Mouse (Mus musculus) forebrain, embryonic 16.5 days (tissue): ENCODE results near the gene Rln1. TPM values are rescaled to one million over a fixed set of nuclear protein-coding genes. Genes with fewer than 3 reads are reported as not detected.

ENCODE experiments used
- ATAC-seq: fragments of 200-750 bp; cut with Nextera tagmentation; 2 replicates; pipeline ENCODE4 v1.8.0; 2017; ENCODE audit warnings: mild to moderate bottlenecking, moderate library complexity
- H3K27ac ChIP-seq: fragments of 300-500 bp; sonication (generic); 2 replicates; pipeline ENCODE4 v1.5.1; 2014; ENCODE audit warnings: low read length, control low read depth
- H3K27me3 ChIP-seq: fragments of 300-500 bp; sonication (generic); replicated peaks from 2 replicates; pipeline ENCODE4 v1.6.1; 2014; ENCODE audit warnings: low read length; ENCODE audit not compliant: control insufficient read depth, insufficient read depth
- H3K36me3 ChIP-seq: fragments of 300-500 bp; sonication (generic); 2 replicates; pipeline ENCODE4 v1.6.1; 2014; ENCODE audit not compliant: control insufficient read depth, insufficient read depth
- H3K4me1 ChIP-seq: fragments of 300-500 bp; sonication (generic); replicated peaks from 2 replicates; pipeline ENCODE4 v1.6.1; 2014; ENCODE audit warnings: low read length; ENCODE audit not compliant: control insufficient read depth, insufficient read depth
- H3K4me2 ChIP-seq: fragments of 300-500 bp; sonication (generic); 2 replicates; pipeline ENCODE4 v1.6.1; 2014; ENCODE audit warnings: mild to moderate bottlenecking, low read length, control low read depth
- H3K4me3 ChIP-seq: fragments of 300-500 bp; sonication (generic); replicated peaks from 2 replicates; pipeline ENCODE4 v1.5.1; 2014; ENCODE audit warnings: mild to moderate bottlenecking, low read length, control low read depth
- H3K9ac ChIP-seq: fragments of 300-500 bp; sonication (generic); replicated peaks from 2 replicates; pipeline ENCODE4 v1.6.1; 2014; ENCODE audit warnings: low read depth, low read length, control low read depth
- H3K9me3 ChIP-seq: fragments of 300-500 bp; sonication (generic); 2 replicates; pipeline ENCODE4 v1.6.1; 2016; ENCODE audit warnings: low read length; ENCODE audit not compliant: control insufficient read depth
- WGBS: fragments of 180-500 bp; shearing (Covaris S2); extraction: QIAGEN DNeasy Blood & Tissue Kit; methylation state at CpG from one replicate; pipeline ENCODE4 v1.1.7; 2014; 5-methylcytosine and 5-hydroxymethylcytosine counted together
- polyA plus RNA-seq: library from polyadenylated mRNA; unstranded; fragments of >200 nt; fragmentation: Nextera tagmentation; extraction: Ambion mirVana; gene quantifications from 2 replicates; pipeline ENCODE4 v1.2.1, GENCODE M21; 2015

Rln1 gene
- polyA plus RNA-seq, 1 experiment from 2014 or later, result 3.9 TPM

GRCm38 (mm10) chr19:29362173-29362930, 27.9 kb upstream of the Rln1 start:
- H3K4me1 ChIP-seq, result peaks cover 21% of the 10 kb centered on the region
- 50% methylated on average over 13 of the region's 13 CpGs for WGBS
- peak overlapping the region; percentile 86 for H3K9ac ChIP-seq
- no peaks in the 10 kb centered on the region for H3K27me3 ChIP-seq
- H3K4me3 ChIP-seq, result peak overlapping the region; percentile 88
- ATAC-seq, result peak; percentile 37
- peak overlapping the region; percentile 65 for H3K4me2 ChIP-seq
- H3K9me3 ChIP-seq, result no peaks in the 10 kb centered on the region
- no peaks in the 10 kb centered on the region for H3K36me3 ChIP-seq
- H3K27ac ChIP-seq, result peak overlapping the region; percentile 58

- no peaks in the 10 kb centered on the region for H3K9me3 ChIP-seq
- H3K36me3 ChIP-seq, result no peaks in the 10 kb centered on the region
- H3K27me3 ChIP-seq, result no peaks in the 10 kb centered on the region
- H3K4me2 ChIP-seq, result peak overlapping the region; percentile 65
- peak overlapping the region; percentile 86 for H3K9ac ChIP-seq
- H3K27ac ChIP-seq, result peak overlapping the region; percentile 61
- WGBS, result 2% methylated on average over 33 of the region's 33 CpGs
- H3K4me1 ChIP-seq, result peaks cover 17% of the 10 kb centered on the region
- H3K4me3 ChIP-seq, result peak overlapping the region; percentile 88
- peak; percentile 100 for ATAC-seq
Measured at GRCm38 (mm10) chr19:29361468-29362130, 27.1 kb upstream of the Rln1 start.

GRCm38 (mm10) chr19:29360251-29360650, 25.8 kb upstream of the Rln1 start:
- Histone ChIP-seq H3K27me3 (no peaks in the 10 kb centered on the region), H3K36me3 (no peaks in the 10 kb centered on the region), H3K4me3 (no peak overlapping the region), H3K4me1 (peaks cover 20% of the 10 kb centered on the region), H3K4me2 (no peak overlapping the region), H3K27ac (no peak overlapping the region), H3K9me3 (no peaks in the 10 kb centered on the region), H3K9ac (no peak overlapping the region)
- 90% methylated on average over 5 of the region's 5 CpGs for WGBS
- ATAC-seq, result no peak

- H3K27me3 ChIP-seq, result no peaks in the 10 kb centered on the region
- H3K36me3 ChIP-seq, result no peaks in the 10 kb centered on the region
- no peak for ATAC-seq
- H3K4me3 ChIP-seq, result no peak overlapping the region
- no peak overlapping the region for H3K9ac ChIP-seq
- WGBS, result 84% methylated on average over 11 of the region's 11 CpGs
- H3K9me3 ChIP-seq, result no peaks in the 10 kb centered on the region
- peaks cover 14% of the 10 kb centered on the region for H3K4me1 ChIP-seq
- H3K4me2 ChIP-seq, result no peak overlapping the region
- H3K27ac ChIP-seq, result no peak overlapping the region
Measured at GRCm38 (mm10) chr19:29356281-29356680, 21.8 kb upstream of the Rln1 start.

- peaks cover 7% of the 10 kb centered on the region; the same call in 1 of the 2 replicates for H3K4me1 ChIP-seq
- peak overlapping the region; percentile 21 for H3K4me3 ChIP-seq
- H3K36me3 ChIP-seq, result peaks cover under 1% of the 10 kb centered on the region
- ATAC-seq, result peak; percentile 80
- H3K4me2 ChIP-seq, result peak overlapping the region; percentile 54
- no peaks in the 10 kb centered on the region for H3K9me3 ChIP-seq
- H3K9ac ChIP-seq, result no peak overlapping the region
- 2% methylated on average over 20 of the region's 20 CpGs for WGBS
- H3K27ac ChIP-seq, result no peak overlapping the region
- H3K27me3 ChIP-seq, result no peaks in the 10 kb centered on the region
Measured at GRCm38 (mm10) chr19:29354895-29355877, 20.7 kb upstream of the Rln1 start.

GRCm38 (mm10) chr19:29350991-29351390, 16.5 kb upstream of the Rln1 start:
- WGBS, result 38% methylated on average over 5 of the region's 5 CpGs
- H3K4me1 ChIP-seq, result peaks cover 5% of the 10 kb centered on the region; the same call in 1 of the 2 replicates
- ATAC-seq, result no peak
- no peak overlapping the region for H3K4me2 ChIP-seq
- H3K4me3 ChIP-seq, result no peak overlapping the region
- no peak overlapping the region for H3K27ac ChIP-seq
- no peaks in the 10 kb centered on the region for H3K9me3 ChIP-seq
- H3K9ac ChIP-seq, result no peak overlapping the region
- H3K36me3 ChIP-seq, result peaks cover 3% of the 10 kb centered on the region
- no peaks in the 10 kb centered on the region for H3K27me3 ChIP-seq

- H3K4me2 ChIP-seq, result no peak overlapping the region
Measured at GRCm38 (mm10) chr19:29345636-29346035, 11.2 kb upstream of the Rln1 start.

GRCm38 (mm10) chr19:29344868-29345267, 10.4 kb upstream of the Rln1 start:
- no peak overlapping the region for H3K27ac ChIP-seq
- ATAC-seq, result no peak
- no peaks in the 10 kb centered on the region for H3K27me3 ChIP-seq
- H3K4me1 ChIP-seq, result no peaks in the 10 kb centered on the region
- no peak overlapping the region for H3K9ac ChIP-seq
- no peak overlapping the region for H3K4me2 ChIP-seq
- H3K36me3 ChIP-seq, result no peaks in the 10 kb centered on the region
- no peak overlapping the region for H3K4me3 ChIP-seq
- H3K9me3 ChIP-seq, result no peaks in the 10 kb centered on the region

More at GRCm38 (mm10) chr19:29345636-29346035, 11.2 kb upstream of the Rln1 start:
- 85% methylated on average over 6 of the region's 6 CpGs for WGBS
- Histone ChIP-seq H3K27ac (no peak overlapping the region), H3K9ac (no peak overlapping the region), H3K36me3 (peaks cover 3% of the 10 kb centered on the region), H3K9me3 (no peaks in the 10 kb centered on the region), H3K27me3 (no peaks in the 10 kb centered on the region), H3K4me1 (no peaks in the 10 kb centered on the region), H3K4me3 (no peak overlapping the region)
- ATAC-seq, result no peak

GRCm38 (mm10) chr19:29342281-29342680, 7.8 kb upstream of the Rln1 start:
- WGBS, result 88% methylated on average over 6 of the region's 6 CpGs

More at GRCm38 (mm10) chr19:29342281-29342680, 7.8 kb upstream of the Rln1 start:
- H3K9me3 ChIP-seq, result no peaks in the 10 kb centered on the region
- no peaks in the 10 kb centered on the region for H3K36me3 ChIP-seq
- H3K4me1 ChIP-seq, result no peaks in the 10 kb centered on the region
- H3K4me2 ChIP-seq, result no peak overlapping the region
- H3K4me3 ChIP-seq, result no peak overlapping the region
- no peak for ATAC-seq
- H3K27me3 ChIP-seq, result no peaks in the 10 kb centered on the region
- H3K9ac ChIP-seq, result no peak overlapping the region
- H3K27ac ChIP-seq, result no peak overlapping the region
